Mouse (Mus musculus): Measurements from ENCODE around the gene Gm42372.
A peak's percentile ranks its signal among the peaks of the same experiment; 100 is the strongest.

Gene Gm42372

DNA sequence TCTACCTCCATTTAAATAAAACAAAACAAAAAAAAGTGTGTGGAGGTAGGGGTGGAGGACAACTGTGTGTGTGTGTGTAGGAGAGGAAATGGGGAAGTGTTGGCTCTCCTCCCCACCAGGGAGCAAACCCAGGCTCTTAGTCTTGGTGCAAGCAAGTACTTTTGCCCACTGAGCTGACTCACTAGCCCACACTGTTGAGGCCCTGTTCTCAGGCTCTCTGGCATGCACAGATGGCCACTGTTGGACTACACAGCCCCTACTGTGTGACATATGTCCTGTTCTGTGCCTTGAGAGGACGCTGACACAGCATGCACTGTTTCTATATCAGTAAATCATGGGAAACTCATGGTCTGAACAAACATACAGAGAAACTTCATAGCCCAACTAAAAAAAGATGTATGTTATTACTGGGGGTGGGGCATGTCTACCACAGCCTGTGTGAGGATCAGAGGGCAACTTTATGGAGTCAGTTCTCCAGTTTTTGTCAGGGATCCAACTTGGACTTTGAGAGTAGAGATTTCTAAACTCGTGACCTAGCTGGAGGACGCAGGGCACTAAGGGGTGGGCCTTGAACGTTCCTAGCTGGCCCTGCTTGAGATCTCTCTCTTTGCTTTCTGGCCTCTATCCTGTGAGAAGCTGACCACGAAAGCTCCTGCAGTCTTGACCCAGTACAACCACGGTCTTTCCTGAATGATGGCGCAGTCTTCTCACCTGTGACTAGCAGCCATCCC, 20.5 kb downstream of the Gm42372 start:
- DNase-seq (ENCODE audit: extremely low spot score, low read depth, low spot score) = no peak

DNA sequence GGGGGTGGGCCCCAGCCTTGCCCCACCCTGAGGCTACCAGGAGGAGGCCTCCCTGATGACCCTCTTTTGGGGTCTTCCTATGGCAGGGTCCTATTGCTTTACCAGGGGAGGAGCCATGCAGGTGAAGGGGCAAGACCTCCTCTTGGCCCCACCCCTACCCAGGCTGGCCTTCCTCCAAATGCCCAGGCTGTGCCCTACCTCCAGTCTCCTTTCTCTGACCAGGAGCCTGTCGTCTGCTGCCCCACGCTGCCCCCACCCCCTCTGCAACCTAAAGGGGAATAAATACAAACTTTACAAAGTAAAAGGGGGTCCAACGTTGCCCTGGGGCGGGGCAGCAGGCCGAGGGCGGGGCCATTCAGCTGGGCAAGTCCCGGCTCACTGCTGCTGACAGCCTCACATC, 21.8 kb downstream of the Gm42372 start:
- no peak for DNase-seq (ENCODE audit: extremely low spot score, low read depth, low spot score)

DNA sequence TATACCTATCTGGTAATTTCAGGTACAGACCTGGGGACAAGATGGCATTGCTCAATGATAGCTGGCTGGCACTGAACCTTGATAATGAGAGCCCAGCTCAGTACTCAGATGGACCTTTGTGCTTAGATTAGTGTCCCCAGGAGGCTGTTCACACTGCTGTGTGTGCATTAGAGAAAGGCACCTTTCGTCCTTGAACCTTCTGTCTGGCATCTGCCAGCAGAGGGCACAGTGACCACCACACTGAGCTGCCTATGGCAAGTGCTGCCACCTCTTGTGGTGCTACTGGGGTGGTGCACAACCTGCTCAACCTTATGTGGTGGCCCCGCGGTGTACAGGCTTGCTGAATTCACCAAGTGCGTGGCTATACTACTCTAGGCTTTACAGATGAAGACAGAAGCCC, 24.4 kb downstream of the Gm42372 start:
- DNase-seq (ENCODE audit: extremely low spot score, low read depth, low spot score) = no peak

DNA sequence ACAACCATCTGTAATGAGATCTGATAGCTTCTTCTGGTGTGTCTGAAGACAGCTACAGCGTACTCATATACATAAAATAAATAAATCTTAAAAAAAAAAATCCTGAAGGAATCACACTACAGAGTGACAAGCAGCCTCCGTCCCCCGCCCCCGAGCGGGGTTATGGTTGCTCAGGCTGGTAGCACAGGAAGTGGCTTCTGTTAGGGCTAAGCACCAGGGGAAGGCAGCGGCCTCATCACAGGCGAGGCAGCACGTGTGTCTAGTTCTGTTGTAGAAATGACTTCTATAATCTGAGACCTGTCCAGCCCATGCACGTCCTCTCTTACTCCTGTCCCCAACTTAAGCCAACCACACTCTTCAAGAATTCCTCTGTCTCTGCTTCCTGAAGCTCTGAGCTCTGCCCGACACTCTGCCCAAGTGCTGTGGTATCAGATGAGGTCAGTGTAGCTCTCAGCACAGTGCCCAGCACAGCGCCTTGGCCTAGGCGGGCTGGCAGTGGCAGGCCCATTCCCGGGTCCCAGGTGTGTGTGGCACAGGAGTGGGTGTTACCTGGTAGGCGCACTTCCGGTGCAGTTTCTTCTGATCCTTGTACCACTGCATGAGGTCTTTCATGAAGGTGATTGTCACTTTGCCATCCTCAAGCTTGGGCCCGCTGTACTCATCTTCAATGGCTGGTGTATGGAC, 26.6 kb downstream of the Gm42372 start:
- DNase-seq (ENCODE audit: extremely low spot score, low read depth, low spot score) = no peak

DNA sequence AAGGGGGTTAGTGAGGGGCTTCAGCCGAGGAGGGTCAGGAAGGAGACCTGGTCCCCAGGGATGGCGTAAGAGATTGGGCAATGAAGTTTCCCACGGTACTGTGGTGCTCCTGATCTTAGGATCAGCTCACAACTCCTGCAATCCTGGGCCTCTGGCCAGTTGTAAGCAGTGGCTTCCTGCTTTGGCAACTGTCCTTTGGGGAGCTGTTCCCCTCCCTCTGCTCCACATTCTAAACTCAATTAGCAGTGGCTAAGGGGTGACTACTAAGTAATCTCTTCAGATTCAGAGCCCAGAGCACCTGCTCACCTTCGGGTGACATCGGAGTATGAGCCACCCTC, 27.1 kb downstream of the Gm42372 start:
- no peak for DNase-seq (ENCODE audit: extremely low spot score, low read depth, low spot score)

DNA sequence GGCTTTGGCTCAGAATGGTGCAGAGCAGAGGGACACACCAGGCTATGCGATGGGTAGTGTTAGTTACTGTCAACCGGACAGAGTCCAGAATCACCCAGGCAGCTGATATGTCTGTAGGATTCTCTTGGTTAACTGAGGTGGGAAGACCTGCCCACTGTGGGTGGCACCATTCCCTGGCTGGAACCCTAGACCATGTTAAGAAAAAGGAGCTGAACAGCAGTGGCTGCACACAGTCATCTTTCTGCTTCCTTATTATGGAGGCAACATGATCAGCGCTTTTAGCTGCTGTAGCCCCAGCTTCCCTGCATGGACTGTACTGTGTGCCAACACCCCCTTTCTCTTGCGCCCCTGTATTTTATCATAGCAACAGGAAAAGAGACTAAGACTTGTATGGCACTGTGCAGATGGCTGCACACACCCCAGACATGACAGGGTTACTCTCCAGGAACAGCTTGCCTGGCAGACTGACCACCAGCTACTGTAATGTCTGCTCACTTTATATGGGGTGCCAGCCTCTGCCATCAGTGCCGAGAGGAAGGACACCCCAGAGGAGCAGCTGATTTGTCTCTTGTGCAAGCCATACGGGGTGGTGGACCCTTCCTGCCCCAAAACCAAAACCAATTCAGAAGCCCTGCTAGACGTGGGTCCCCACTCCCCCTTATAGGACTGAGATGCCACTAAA, 29.2 kb downstream of the Gm42372 start:
- no peak for DNase-seq (ENCODE audit: extremely low spot score, low read depth, low spot score)

DNA sequence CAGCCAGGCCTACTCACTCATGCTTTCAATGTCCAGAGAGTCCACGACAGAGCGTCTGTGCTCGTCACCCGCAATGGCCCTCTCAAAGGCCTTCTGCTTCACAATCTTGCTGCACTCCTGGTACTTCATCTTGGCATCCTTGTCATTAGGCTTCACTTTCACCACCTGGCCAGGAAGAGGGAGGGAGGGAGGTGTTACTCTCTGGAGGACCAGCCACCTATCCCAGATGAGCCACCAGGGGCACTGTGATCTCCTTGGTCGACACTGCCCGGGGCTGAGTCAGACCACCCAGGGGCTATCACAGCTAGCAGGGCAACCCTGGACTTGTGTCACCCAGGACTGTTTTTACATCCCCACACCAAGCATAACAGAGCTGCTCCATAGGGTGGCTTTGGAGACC, 32.5 kb downstream of the Gm42372 start:
- DNase-seq (ENCODE audit: extremely low spot score, low read depth, low spot score) = no peak

DNA sequence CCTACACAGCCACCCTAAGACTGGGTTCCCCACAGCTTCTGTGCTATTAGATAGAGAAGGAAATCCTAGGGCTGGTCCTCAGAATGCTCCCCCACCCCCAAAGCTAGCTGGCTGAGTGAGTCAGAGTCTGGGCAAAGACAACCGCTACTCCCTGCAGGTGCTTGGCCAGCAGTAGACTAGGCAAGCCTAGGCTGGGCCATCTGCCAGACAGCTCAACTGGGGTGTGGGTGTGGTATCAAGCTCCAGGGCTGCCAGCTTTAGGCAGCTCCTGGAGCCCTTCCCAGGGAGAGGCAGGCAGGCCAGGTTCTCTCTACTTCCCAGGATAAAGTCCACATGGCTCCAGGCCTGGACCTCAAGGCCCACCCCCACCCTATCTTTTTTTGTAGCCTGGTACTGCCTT, 34.1 kb downstream of the Gm42372 start:
- DNase-seq (ENCODE audit: extremely low spot score, low read depth, low spot score) = no peak

DNA sequence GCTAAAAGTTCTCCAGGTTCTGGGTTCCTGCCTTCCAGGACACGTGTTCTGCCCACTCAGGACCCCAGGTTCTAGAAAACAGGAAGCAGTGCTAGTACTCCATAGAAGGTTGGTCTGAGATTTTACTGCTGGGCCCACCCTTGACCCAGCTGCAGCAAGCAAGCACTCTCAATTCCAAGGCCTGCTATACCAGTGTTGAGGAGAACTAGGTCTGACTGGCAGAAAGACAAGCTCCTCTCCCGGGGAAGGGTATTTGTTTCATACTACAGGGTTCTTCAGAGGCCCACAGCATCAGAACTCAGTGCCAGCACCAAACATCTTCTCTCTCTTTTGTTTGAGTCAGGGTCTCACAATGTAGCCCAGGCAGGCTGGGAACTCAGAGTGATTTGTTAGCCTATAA, 35.0 kb downstream of the Gm42372 start:
- DNase-seq (ENCODE audit: extremely low spot score, low read depth, low spot score) = no peak

DNA sequence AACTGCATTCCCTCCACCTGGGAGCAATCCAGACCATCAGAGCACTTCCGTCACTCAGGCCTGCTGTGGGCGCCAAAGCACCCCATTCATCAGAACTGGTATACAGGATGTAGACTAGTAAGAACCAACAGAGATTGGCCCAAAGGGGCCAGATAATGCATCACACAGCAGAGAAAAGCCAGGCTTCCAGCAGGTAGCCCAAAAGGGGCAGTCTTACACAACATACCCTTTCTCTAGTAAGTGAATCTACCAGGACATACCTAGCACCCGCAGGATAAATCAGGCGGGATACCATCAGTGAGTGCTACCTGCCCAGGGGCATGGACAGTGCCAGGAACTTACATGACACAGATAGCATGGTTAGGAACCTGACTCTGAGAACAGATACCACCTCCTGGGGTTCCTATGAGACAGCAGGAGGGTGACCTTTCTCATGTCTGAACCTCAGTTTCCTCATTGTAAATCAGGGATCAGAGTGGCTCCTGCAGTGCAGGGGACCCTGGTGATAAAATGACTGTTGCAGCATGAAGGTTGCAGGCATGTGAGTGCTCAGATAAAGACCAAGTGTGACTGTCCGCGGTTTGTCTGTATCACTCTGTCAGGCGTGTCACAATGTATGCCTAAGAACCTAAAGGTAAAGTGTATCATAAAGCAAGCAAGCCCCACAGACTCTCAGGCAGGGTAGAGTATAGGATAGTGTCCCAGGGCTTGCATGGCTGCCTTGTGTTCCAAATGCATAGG, 36.7 kb downstream of the Gm42372 start:
- no peak for DNase-seq (ENCODE audit: extremely low spot score, low read depth, low spot score)

DNA sequence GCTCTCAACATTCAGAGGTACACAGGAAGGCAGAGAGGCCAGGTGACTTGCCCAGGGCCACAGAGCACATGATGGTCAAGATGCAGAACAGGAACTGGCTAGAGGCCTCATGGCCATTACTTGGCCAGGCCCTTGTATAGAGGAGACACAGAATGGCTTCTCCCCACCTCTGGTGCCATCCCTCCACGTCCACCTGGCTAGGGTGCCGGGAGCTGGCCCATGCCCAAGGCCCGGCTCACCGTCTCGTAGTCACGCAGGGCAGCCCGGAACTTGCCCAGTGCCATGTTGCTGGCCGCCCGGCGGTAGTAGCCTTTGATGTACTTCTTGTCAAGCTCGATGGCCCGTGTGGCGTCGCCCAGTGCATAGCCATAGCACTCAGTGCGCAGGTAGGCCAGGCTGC, 39.3 kb downstream of the Gm42372 start:
- DNase-seq (ENCODE audit: extremely low spot score, low read depth, low spot score) = no peak

DNA sequence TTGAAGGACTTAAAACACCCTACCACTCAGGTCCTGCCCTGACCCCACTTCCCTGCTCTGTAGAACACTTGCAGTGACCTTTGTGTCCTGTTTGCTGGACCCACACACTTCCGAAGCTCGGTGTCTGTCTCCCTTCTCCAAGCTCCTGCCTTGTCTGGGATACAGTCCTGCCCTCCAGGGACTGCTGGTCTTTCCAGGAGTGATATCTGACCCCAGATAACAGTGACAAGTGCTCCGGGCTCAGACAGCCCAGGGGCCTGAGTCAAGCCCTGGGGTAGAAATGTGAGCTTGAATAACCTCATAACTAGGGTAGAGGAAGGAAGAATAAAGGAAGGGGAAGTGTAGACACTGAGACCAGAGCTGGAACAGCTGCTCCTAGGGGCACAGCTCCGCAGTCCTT, 40.8 kb downstream of the Gm42372 start:
- DNase-seq (ENCODE audit: extremely low spot score, low read depth, low spot score) = no peak

DNA sequence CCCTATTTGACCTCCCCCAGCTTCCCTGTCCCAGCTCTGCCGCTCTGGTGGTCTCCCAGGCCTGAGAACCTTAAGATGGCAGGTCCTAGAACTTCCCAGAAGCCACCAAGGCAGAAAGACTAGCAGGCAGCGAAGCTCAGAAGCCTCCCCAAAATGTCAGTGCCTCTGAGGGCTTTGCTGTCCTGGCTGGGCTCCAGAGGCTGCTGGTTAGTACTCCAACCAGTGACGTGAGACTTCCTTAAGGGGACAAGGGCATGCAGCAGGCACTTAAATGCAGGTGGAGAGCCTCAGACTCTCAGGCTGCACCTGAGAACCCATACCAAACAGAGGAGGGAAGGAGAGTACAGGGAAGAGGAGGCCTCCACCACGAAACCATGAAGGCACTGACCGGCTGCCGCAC, 41.3 kb downstream of the Gm42372 start:
- DNase-seq (ENCODE audit: extremely low spot score, low read depth, low spot score) = no peak

DNA sequence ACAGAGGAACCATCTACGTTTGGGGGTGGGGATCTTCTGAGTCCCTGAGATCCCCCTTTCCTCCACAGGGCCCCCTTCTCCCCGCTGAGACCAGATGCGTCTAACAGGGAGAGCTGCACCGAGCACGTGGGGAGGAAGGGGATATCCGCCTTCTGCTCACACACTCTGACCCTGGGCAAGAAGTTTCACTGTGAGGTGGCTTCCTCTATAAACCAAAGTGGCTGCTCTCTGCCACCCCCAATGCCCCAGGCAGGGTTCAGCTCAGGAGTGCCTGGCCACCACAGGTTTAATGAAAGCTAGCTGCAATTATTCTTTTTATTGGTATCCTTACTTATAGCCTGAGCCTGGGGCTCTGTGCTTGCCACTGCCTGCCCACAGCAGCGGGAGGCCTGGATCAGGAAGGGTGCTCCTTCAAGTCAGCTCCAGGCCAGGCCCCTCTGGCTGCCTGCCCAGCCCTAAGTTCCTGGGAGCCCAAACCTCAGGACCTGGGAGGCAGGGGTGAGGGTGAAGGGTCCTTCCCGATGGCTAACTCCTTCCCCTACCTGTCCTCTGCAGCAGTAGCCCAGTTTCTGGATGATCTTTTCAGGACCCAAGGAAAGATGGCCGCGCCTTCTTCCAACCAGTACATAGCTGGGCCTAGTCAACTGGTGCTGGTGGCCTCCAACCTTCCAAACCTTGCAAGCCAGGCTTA, 42.1 kb downstream of the Gm42372 start:
- no peak for DNase-seq (ENCODE audit: extremely low spot score, low read depth, low spot score)

DNA sequence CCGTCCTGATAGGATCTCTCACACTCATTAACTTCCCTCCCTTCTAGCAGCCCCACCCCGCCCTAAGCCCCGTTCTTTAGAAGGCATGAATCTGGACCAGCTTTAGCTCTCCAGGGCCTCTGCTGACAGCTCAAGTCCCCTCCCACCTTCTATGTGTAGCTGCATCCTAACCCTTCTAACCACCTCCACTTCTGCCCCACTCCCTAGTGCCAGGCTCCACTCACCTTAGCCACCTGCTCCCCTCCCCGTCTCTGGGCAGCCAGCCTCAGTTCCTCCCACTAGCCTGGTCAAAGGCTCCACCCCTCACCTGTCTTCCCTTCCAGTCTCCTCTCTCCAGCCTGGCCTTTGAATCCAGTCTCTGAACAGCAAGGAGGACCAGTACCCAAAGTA, 42.6 kb downstream of the Gm42372 start:
- DNase-seq (ENCODE audit: extremely low spot score, low read depth, low spot score) = no peak

DNA sequence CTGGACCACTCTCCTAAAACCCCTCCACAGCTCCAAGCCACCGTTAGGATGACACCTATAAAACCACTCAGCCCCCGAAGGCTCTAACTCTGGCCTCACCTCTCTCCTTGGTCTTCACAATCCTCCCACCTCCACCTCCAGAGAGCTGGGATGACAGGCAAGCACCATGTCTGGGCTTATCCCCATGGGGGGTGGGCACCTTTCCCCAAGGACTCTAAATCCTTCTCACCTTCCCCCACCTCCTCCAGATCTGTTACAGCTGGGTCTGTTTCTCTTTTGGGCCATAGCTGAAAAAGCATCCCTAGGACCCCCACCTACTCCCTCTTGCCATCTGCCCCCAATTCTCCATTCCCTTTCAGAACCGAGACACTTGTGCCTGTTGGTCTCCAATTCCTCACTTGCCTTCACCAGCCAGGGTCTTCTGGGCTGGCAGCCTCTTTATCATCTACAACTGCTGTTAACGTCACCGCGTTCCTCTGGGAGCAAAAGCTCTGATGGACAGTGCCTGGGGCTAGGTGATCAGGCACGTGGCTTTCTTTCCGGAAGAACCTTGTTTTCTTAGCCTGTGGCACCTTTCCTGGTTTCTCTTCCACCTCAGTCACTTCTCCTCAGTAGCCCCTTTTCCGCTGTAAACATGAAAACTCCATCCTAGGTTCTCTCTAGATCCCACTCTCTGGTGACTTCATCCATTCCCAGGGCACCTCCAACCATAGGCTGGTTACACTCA, 43.2 kb downstream of the Gm42372 start:
- no peak for DNase-seq (ENCODE audit: extremely low spot score, low read depth, low spot score)

DNA sequence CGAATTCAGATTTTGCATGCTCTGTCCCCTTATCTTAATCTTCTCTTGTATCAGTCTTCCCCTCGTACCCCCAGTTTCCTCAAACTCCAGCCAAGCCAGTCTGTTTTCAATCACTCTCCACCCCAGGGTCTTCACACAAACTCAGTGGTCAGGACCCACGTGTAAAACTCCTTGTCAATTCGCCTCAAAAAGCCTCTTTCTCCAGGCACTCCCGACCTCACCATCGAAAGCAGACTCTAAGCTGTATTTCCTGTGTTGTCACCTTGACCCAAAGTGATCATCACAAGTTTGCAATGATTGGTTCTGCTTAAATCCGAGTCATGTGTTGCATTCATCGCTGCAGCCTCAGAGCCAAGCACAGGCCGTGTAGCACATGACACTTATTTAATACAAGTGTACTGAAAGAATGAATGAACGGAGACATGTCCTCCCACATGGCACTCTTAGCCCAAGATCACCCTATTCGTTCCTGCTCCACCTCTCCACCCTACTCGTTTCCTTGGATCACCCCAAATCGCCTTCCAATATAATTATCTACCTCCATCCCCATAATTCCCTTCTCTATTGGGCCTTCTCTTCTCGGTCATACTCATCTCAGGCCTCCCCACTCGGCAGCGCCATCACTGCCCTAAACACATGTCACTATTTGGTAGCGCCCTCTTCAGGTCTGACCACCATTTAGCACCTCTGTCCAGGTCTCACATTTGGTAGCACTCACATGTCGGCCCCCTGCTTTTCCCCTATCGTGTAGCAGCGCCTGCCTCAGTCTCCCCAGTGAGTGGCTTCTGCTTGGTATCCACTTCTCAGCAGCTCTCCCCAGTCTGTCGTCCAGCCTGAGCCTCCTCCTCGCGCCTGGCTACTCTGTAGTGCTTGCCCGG, 44.1 kb downstream of the Gm42372 start:
- peak; percentile 46 for DNase-seq (ENCODE audit: extremely low spot score, low read depth, low spot score)

DNA sequence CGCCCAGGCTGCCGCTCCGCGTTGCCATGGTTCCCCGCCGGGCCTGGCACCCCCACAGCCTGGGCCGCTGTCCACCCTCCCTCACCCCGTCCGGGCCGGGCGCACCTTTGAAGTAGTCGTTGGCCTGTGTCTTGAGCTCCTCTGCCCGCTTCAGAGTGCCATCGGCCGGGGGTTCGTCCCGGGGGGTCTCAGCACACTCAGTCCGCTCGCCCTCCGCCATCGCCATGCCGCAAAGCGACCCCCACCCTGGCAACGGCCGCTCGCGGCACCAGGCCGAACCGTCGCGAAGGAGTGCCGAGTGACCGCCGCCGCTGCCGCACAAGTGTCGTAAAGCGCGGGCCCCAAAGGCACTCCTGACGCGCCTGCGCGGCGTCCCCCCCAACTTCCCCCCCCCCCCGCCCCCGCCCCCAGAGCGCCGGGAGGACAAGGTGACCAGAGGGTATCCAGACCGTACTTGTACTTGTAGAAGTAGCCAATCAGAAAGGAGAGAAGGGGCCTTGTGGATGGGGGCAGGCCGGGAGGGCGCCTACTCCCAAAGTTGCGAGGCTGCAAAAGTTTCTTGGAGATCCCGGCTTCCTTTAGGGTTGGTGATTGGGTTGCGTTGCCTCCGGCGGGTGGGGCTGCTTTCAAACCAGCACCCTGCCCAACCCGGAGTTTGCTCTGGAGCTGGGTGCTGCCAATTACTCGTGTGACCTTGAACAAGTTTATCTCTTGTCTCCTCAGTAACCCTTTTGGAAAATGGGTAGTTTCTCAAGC, 44.9 kb downstream of the Gm42372 start, which contains the start of gene Ppp5c:
Gene Ppp5c (minus strand): TSS at position 337 of the 756 bp plus-strand sequence.
- DNase-seq (ENCODE audit: extremely low spot score, low read depth, low spot score) = peak; percentile 20

DNA sequence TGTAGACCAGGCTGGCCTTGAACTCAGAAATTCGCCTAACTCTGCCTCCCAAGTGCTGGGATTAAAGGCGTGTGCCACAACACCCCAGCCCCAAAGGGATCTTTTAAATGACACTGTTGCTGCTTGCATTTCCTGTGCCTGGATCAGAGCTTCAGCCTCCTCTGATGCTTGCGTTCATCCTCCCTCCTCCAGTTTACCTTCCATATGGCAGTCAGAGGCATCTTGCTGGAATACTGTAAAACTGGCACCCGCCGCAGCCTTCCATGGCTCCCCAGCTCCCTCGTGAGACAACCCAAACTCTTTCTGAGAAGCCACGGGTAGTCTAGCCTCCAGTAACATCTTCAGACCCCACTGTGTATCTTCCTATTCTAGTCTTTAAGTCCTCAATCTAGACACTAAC, 46.0 kb downstream of the Gm42372 start:
- no peak for DNase-seq (ENCODE audit: extremely low spot score, low read depth, low spot score)

Data from hindlimb bud, embryonic 11.5 days (tissue).